Mouse (Mus musculus) liver, postnatal 0 days (tissue): ENCODE measurements at regions not wholly inside any gene's neighbourhood (a gene's known extent, or its start where the extent isn't known, plus 50 kb on each side); places are given as distances from the start of the nearest gene placed in this dataset.

Experiments used
- ATAC-seq: fragments of 200-750 bp; cut with Nextera tagmentation; 2 replicates; pipeline ENCODE4 v1.8.0; 2017; ENCODE audit warnings: mild to moderate bottlenecking, moderate library complexity
- DNase-seq: peaks from one replicate; pipeline ENCODE4 v3.0.0-alpha.2; 2016
- H3K27ac ChIP-seq: fragments of 300-500 bp; sonication (generic); 2 replicates; pipeline ENCODE4 v1.5.1; 2014; ENCODE audit warnings: antibody characterized with exemption, moderate library complexity, mild to moderate bottlenecking, low read depth
- H3K27me3 ChIP-seq: fragments of 300-500 bp; sonication (generic); 2 replicates; pipeline ENCODE4 v1.6.1; 2014; ENCODE audit warnings: low read length, control low read depth, mixed read lengths; ENCODE audit not compliant: insufficient read depth
- H3K36me3 ChIP-seq: fragments of 300-500 bp; sonication (generic); replicated peaks from 2 replicates; pipeline ENCODE4 v1.6.1; 2014; ENCODE audit warnings: mild to moderate bottlenecking, control low read depth, low read length, moderate library complexity, mixed read lengths; ENCODE audit not compliant: insufficient read depth
- H3K4me1 ChIP-seq: fragments of 300-500 bp; sonication (generic); 2 replicates; pipeline ENCODE4 v1.6.1; 2014; ENCODE audit warnings: antibody characterized with exemption, mild to moderate bottlenecking, control low read depth; ENCODE audit not compliant: insufficient read depth
- H3K4me2 ChIP-seq: fragments of 300-500 bp; sonication (generic); 2 replicates; pipeline ENCODE4 v1.6.1; 2014; ENCODE audit warnings: low read depth, mild to moderate bottlenecking, low read length, moderate library complexity, mixed read lengths
- H3K4me3 ChIP-seq: fragments of 300-500 bp; sonication (generic); 2 replicates; pipeline ENCODE4 v1.5.1; 2014; ENCODE audit warnings: low read depth, low read length
- H3K9ac ChIP-seq: fragments of 300-500 bp; sonication (generic); replicated peaks from 2 replicates; pipeline ENCODE4 v1.6.1; 2014; ENCODE audit warnings: mild to moderate bottlenecking, moderate library complexity
- H3K9me3 ChIP-seq: fragments of 300-500 bp; sonication (generic); 2 replicates; pipeline ENCODE4 v1.6.1; 2016; ENCODE audit warnings: mild to moderate bottlenecking, control low read depth, low read length, mixed read lengths
- CTCF ChIP-seq: sonication (generic); IDR thresholded peaks from 2 replicates; pipeline ENCODE4 v1.5.1; 2016; ENCODE audit warnings: antibody characterized with exemption, low read depth
- EP300 ChIP-seq: IDR thresholded peaks from 2 replicates; pipeline ENCODE4 v1.6.1; 2016; ENCODE audit warnings: antibody characterized with exemption, low read depth, mild to moderate bottlenecking
- WGBS: fragments of 180-500 bp; shearing (Covaris S2); extraction: QIAGEN DNeasy Blood & Tissue Kit; methylation state at CpG from one replicate; pipeline ENCODE4 v1.1.7; 2014; ENCODE audit not compliant: insufficient replicate concordance; 5-methylcytosine and 5-hydroxymethylcytosine counted together

DNA sequence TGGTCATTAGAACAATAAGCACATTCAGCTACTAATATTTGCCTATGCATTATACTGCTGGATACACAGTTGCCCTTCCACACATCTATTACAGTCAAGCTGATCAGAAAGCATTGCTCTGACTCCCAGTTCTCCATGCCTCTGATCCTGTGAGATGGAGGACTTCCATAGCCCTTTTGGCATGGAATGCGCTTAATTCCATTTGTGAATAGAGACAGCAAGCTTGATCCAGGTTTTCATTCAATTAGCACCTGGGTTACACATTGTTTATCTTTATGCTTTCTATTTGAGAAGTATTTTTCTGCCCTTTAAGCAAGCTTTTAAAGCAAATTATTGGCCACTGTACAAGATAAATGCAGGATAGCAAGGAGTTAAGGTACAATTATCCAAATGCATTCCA, 158.9 kb upstream of the Ap5m1 start:
- ATAC-seq (no peak), DNase-seq (no peak)
- no peak overlapping the region for H3K9ac ChIP-seq
- TF ChIP-seq CTCF: no peak
- TF ChIP-seq EP300: no peak
- no peaks in the 10 kb centered on the region for H3K36me3 ChIP-seq
- H3K4me2 ChIP-seq: no peak overlapping the region
- no peaks in the 10 kb centered on the region for H3K9me3 ChIP-seq
- H3K27ac ChIP-seq: no peak overlapping the region
- H3K4me3 ChIP-seq: no peak overlapping the region
- no peaks in the 10 kb centered on the region for H3K4me1 ChIP-seq
- 76% methylated on average over 1 of the region's 1 CpGs for WGBS
- H3K27me3 ChIP-seq: no peaks in the 10 kb centered on the region

DNA sequence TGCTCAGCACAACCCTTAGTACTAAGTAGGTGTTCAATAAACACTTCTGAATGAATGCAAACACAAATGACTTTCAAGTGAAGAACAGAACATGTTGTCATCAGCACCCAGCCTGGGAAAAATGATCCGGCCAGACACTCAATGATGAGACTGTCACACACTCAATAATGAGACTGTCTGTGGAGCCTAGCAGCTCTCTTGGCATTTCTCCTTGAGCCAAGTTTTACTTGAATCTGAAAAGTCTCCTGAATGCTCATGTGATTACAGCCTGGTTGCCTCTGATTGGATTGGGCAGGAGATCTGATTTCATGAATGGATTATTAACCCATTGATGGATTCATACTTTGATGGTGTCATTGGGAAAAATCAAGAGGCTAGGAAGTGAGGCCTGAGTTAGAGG, 161.3 kb upstream of the Ap5m1 start:
- TF ChIP-seq EP300 (no peak), CTCF (no peak)
- Histone ChIP-seq H3K27me3 (no peaks in the 10 kb centered on the region), H3K9ac (no peak overlapping the region), H3K4me3 (no peak overlapping the region), H3K27ac (no peak overlapping the region), H3K4me1 (no peaks in the 10 kb centered on the region), H3K4me2 (no peak overlapping the region), H3K9me3 (no peaks in the 10 kb centered on the region), H3K36me3 (no peaks in the 10 kb centered on the region)
- WGBS: 75% methylated on average over 1 of the region's 1 CpGs
- ATAC-seq (no peak), DNase-seq (no peak)

DNA sequence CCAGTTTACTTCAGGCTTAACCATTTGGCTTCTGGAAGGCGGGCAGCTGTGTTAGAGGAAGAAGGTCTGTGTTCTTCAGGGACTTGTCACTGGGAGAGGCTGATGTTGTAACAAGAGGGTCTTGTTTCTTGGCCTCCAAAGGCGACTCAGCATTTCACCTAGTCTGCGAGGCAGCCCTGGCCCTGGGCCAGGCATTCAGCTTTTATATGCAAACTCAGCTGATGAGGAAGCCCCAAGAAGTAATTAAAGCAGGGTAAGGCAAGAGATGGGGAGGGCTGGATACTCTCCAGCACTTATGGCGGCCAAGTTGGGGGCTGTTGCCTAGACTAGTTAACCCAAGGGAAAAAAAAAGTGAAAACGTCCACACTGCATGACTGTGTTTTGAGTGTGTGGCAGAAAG, 162.4 kb upstream of the Ap5m1 start:
- no peak overlapping the region for H3K4me3 ChIP-seq
- 47% methylated on average over 5 of the region's 5 CpGs for WGBS
- no peak overlapping the region for H3K27ac ChIP-seq
- ATAC-seq (no peak), DNase-seq (no peak)
- H3K36me3 ChIP-seq: no peaks in the 10 kb centered on the region
- no peak overlapping the region for H3K9ac ChIP-seq
- H3K4me1 ChIP-seq: no peaks in the 10 kb centered on the region
- TF ChIP-seq CTCF (no peak), EP300 (no peak)
- no peaks in the 10 kb centered on the region for H3K9me3 ChIP-seq
- H3K27me3 ChIP-seq: no peaks in the 10 kb centered on the region
- no peak overlapping the region for H3K4me2 ChIP-seq

DNA sequence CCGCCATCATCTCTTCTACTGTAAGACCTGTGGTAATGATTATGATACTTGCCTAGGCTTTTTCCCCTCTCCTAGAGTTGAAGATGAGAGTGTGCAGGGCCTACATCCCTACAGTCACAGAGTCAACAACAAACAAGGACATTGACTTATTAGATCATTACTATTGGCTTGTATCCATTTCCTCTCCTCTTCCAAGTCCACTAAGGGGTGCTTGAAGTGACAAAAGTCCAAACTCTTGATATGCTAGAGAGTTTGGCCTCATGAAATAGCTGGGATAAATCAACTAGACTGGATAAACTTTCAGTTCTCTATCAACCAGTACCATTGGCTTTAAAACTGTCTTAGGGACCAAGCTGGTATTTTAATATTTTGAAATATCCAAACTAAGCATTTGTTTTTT, 165.7 kb upstream of the Ap5m1 start:
- Histone ChIP-seq H3K9me3 (no peaks in the 10 kb centered on the region), H3K4me3 (no peak overlapping the region), H3K9ac (no peak overlapping the region), H3K36me3 (no peaks in the 10 kb centered on the region), H3K27ac (no peak overlapping the region), H3K4me2 (no peak overlapping the region), H3K4me1 (no peaks in the 10 kb centered on the region), H3K27me3 (no peaks in the 10 kb centered on the region)
- WGBS: 77% methylated on average over 1 of the region's 1 CpGs
- ATAC-seq (no peak), DNase-seq (no peak)
- TF ChIP-seq EP300 (no peak), CTCF (no peak)

DNA sequence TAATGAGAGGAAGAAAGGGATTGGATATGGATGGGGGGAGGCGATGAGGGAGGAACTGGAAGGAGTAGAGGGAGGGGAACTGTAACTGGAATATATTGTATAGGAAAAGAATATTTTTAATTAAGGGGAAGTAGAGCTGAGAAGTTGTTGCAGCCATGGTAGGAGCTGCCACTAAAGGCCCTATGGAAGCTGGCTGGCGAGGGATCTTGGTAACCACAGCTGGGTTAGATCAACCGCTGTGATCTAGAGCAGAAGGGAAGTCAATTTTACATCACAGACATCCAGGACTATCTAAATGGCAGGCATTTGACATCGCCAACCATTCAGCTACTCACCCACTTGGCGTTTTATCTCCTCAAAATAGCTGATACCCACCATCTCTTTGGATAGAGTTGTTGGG, 168.8 kb upstream of the Ap5m1 start:
- WGBS: 66% methylated on average over 5 of the region's 5 CpGs
- DNase-seq (no peak), ATAC-seq (no peak)
- H3K9me3 ChIP-seq: no peaks in the 10 kb centered on the region
- no peak overlapping the region for H3K9ac ChIP-seq
- H3K27me3 ChIP-seq: no peaks in the 10 kb centered on the region
- no peak overlapping the region for H3K27ac ChIP-seq
- TF ChIP-seq CTCF (no peak), EP300 (no peak)
- H3K4me3 ChIP-seq: no peak overlapping the region
- H3K4me1 ChIP-seq: no peaks in the 10 kb centered on the region
- no peaks in the 10 kb centered on the region for H3K36me3 ChIP-seq
- no peak overlapping the region for H3K4me2 ChIP-seq

DNA sequence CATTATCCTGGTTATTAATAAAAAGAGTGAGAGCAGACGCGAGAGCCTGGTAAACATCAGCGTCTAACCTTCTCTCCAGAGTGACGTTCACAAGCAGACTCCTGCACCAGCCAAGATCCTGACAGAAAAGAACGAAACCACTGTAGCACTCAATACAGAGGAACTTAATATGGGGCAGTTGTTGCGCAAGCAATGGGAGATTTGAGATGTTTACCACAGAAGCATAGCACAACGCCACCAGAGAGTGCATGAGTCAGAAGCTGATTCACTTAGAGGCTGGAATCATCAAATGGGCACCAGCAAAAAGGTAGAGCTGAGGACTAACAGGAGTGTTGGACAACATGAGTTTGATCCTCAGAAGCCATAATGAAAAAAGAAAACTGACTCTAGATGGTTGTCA, 169.7 kb upstream of the Ap5m1 start:
- no peaks in the 10 kb centered on the region for H3K36me3 ChIP-seq
- H3K4me3 ChIP-seq: no peak overlapping the region
- H3K4me2 ChIP-seq: no peak overlapping the region
- H3K9ac ChIP-seq: no peak overlapping the region
- 66% methylated on average over 7 of the region's 7 CpGs for WGBS
- no peak for TF ChIP-seq EP300
- TF ChIP-seq CTCF: no peak
- H3K9me3 ChIP-seq: no peaks in the 10 kb centered on the region
- DNase-seq (no peak), ATAC-seq (no peak)
- H3K27me3 ChIP-seq: no peaks in the 10 kb centered on the region
- no peaks in the 10 kb centered on the region for H3K4me1 ChIP-seq
- no peak overlapping the region for H3K27ac ChIP-seq

DNA sequence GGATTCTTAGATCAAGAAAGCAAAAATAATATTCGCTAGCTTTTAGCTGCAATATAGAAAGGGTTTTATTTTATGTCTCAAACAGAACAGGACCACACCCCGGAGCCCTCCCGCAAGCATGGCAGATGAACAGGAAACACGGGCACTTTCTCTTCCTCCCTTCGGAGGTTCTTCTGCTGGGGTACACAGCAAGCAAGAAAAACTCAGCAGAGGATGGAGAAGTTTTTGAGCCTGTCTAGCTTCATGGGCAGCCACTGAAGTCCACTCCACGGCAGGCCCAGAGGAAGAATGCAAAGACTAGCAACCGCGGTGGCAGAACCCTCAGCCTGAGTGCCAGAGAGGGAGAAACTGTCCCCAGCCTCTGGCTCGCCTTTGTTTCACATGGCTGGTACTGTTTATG, 174.7 kb upstream of the Ap5m1 start:
- Histone ChIP-seq H3K27me3 (0 out of 2 replicates have a peak, but pooled peaks cover 3% of the 10 kb centered on the region), H3K4me2 (no peak overlapping the region), H3K4me1 (no peaks in the 10 kb centered on the region), H3K27ac (no peak overlapping the region), H3K4me3 (no peak overlapping the region), H3K9me3 (no peaks in the 10 kb centered on the region), H3K9ac (no peak overlapping the region), H3K36me3 (no peaks in the 10 kb centered on the region)
- no peak for ATAC-seq
- no peak for TF ChIP-seq CTCF
- TF ChIP-seq EP300: no peak
- 51% methylated on average over 9 of the region's 9 CpGs for WGBS
- no peak for DNase-seq
